Mouse (Mus musculus): ENCODE measurements around the gene Zfyve28.

- TF ChIP-seq POLR2A (IDR thresholded peaks at IDR 0.05; ENCODE audit: insufficient read depth, low read length) (no peak), CTCF (IDR thresholded peaks at IDR 0.05; ENCODE audit: low read depth, low read length) (peak; percentile 92), EP300 (IDR thresholded peaks at IDR 0.05; ENCODE audit: insufficient read depth, low read depth, low read length) (no peak)
Observed at GRCm38 (mm10) chr5:34235898-34236420, 52.3 kb downstream of the Zfyve28 start.
